Mouse (Mus musculus): ENCODE data around the gene Cpa2. TPM values are rescaled to one million over a fixed set of nuclear protein-coding genes. Genes with fewer than 3 reads are reported as not detected.

Gene Cpa2
- total and polyA plus RNA-seq, 3 experiments: 0.12 TPM; not detected in 2

DNA sequence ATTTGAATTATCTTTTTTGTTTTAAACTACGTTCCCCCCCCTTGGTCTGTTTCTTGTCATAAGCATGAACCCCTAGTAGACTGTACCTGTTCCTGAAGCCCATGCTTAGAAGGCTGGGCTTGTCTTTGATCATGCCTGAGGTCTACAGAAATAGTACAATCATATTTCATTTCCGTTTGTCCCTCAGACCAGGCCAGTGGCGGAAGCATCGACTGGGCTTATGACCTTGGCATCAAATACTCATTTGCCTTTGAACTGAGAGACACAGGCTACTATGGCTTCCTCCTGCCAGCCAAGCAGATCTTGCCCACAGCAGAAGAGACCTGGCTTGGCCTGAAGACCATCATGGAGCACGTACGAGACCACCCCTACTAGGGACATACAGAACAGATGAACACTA is 22.7 kb downstream of the Cpa2 start:
- Histone ChIP-seq H3K9ac (ENCODE audit: low read depth, low read length) (no peak overlapping the region), H3K27ac (no peak overlapping the region), H3K36me3 (ENCODE audit: control insufficient read depth, insufficient read depth, low read length) (no peaks in the 10 kb centered on the region), H3K4me1 (ENCODE audit: control insufficient read depth, insufficient read depth, low read length) (no peaks in the 10 kb centered on the region), H3K79me2 (replicated peaks; ENCODE audit: control insufficient read depth, insufficient read depth, low read length) (no peaks in the 10 kb centered on the region), H3K4me3 (no peak overlapping the region), H3K27me3 (ENCODE audit: control insufficient read depth, insufficient read depth, low read length) (no peaks in the 10 kb centered on the region)
- intact Hi-C loops (cut with DNase I): no loop called here
- TF ChIP-seq POLR2A (IDR thresholded peaks at IDR 0.05; ENCODE audit: insufficient read depth, low read depth, low read length) (no peak), EP300 (IDR thresholded peaks at IDR 0.05; ENCODE audit: insufficient read depth, low read depth, low read length) (no peak), CTCF (IDR thresholded peaks at IDR 0.05) (no peak)
- DNase-seq: no peak
- 85% methylated on average over 6 of the region's 6 CpGs for WGBS

DNA sequence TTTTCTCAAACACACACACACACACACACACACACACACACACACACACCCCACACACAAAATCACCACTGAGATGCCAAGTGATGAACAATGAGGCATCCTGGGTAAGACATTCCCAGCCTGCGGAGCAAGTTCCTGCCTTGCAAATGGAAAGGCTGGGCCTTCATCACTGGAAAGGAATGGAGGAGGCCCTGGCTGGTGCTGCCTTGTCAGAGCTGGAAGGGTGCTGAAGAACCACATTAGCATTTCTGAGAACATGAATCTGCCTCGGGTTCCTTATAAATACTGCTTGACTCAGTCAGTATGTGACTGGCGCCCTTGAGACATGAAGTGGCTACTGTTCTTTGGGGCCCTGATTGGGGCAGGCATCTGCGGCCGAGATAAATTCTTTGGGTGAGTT is 26.7 kb downstream of the Cpa2 start, which contains the start of gene Cpa4:
TSS of gene Cpa4 (plus strand) at position 301 of the 400 bp plus-strand sequence.
- H3K27ac ChIP-seq: no peak within 1 kb of the TSS
- no peak within 1 kb of the TSS for H3K4me3 ChIP-seq
- H3K4me1 ChIP-seq (ENCODE audit: control insufficient read depth, insufficient read depth, low read length): no peaks in the 10 kb centered on the region; the same call in 1 of the 2 replicates
- H3K9ac ChIP-seq (ENCODE audit: low read depth, low read length): no peak within 1 kb of the TSS
- no peaks in the 10 kb centered on the region for H3K27me3 ChIP-seq (ENCODE audit: control insufficient read depth, insufficient read depth, low read length)
- no peak for DNase-seq
- TF ChIP-seq POLR2A (IDR thresholded peaks at IDR 0.05; ENCODE audit: insufficient read depth, low read depth, low read length) (no peak), CTCF (IDR thresholded peaks at IDR 0.05) (no peak), EP300 (IDR thresholded peaks at IDR 0.05; ENCODE audit: insufficient read depth, low read depth, low read length) (no peak)
- intact Hi-C loops (cut with DNase I): no loop called here
- no peaks in the 10 kb centered on the region for H3K36me3 ChIP-seq (ENCODE audit: control insufficient read depth, insufficient read depth, low read length)
- no peaks in the 10 kb centered on the region for H3K79me2 ChIP-seq (replicated peaks; ENCODE audit: control insufficient read depth, insufficient read depth, low read length)
- WGBS: 74% methylated on average over 5 of the region's 5 CpGs

DNA sequence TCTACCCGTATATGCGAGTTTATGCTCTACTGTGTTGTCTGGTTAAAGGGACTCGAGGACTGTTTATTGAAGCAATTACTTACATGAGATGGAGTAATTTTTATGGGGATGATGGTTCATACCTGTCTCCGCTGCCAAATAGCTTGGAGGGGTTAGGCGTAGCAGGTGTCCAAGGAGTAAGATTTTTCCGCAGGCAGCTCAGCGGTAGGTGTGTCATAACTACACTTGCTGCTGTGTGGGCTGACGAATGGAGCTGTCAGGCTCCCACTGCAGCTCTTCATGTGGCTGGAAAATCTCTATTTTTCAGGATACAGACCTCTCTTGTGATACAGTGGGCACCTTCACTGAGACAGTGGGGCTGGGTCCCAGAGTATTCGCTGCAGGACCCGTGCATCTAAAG is 27.9 kb downstream of the Cpa2 start:
- Histone ChIP-seq H3K27me3 (ENCODE audit: control insufficient read depth, insufficient read depth, low read length) (no peaks in the 10 kb centered on the region), H3K9ac (ENCODE audit: low read depth, low read length) (no peak overlapping the region), H3K4me1 (ENCODE audit: control insufficient read depth, insufficient read depth, low read length) (no peaks in the 10 kb centered on the region; the same call in 1 of the 2 replicates), H3K4me3 (no peak overlapping the region), H3K36me3 (ENCODE audit: control insufficient read depth, insufficient read depth, low read length) (no peaks in the 10 kb centered on the region), H3K27ac (no peak overlapping the region), H3K79me2 (replicated peaks; ENCODE audit: control insufficient read depth, insufficient read depth, low read length) (no peaks in the 10 kb centered on the region)
- intact Hi-C loops (cut with DNase I): no loop called here
- no peak for TF ChIP-seq POLR2A (IDR thresholded peaks at IDR 0.05; ENCODE audit: insufficient read depth, low read depth, low read length)
- no peak for DNase-seq
- WGBS: 94% methylated on average over 10 of the region's 10 CpGs

DNA sequence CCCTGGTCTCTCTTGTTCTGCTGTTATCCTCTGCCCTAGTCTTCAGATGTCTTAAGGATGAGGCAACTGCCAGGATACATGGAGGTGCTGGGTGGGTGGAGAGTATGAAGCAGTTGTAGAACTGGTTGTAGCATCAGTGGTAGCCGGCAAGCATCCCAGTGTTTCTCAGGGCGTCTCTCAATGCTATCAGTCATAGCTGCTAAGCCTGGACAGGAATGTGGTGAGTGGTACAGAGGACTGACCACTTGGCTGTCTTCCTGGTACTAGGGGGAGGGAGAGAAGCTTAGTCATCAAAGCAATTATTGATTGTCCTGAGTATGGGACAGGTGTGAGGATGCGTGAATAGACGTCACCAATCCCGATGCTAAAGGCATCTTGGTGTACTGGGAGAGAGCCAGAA is 28.6 kb downstream of the Cpa2 start:
- TF ChIP-seq EP300 (IDR thresholded peaks at IDR 0.05; ENCODE audit: insufficient read depth, low read depth, low read length) (no peak), POLR2A (IDR thresholded peaks at IDR 0.05; ENCODE audit: insufficient read depth, low read depth, low read length) (no peak), CTCF (IDR thresholded peaks at IDR 0.05) (no peak)
- Histone ChIP-seq H3K4me3 (no peak overlapping the region), H3K27me3 (ENCODE audit: control insufficient read depth, insufficient read depth, low read length) (no peaks in the 10 kb centered on the region), H3K79me2 (replicated peaks; ENCODE audit: control insufficient read depth, insufficient read depth, low read length) (no peaks in the 10 kb centered on the region), H3K4me1 (ENCODE audit: control insufficient read depth, insufficient read depth, low read length) (no peaks in the 10 kb centered on the region; the same call in 1 of the 2 replicates), H3K9ac (ENCODE audit: low read depth, low read length) (no peak overlapping the region), H3K36me3 (ENCODE audit: control insufficient read depth, insufficient read depth, low read length) (no peaks in the 10 kb centered on the region), H3K27ac (no peak overlapping the region)
- WGBS: 62% methylated on average over 5 of the region's 5 CpGs
- intact Hi-C loops (cut with DNase I): no loop called here
- no peak for DNase-seq

DNA sequence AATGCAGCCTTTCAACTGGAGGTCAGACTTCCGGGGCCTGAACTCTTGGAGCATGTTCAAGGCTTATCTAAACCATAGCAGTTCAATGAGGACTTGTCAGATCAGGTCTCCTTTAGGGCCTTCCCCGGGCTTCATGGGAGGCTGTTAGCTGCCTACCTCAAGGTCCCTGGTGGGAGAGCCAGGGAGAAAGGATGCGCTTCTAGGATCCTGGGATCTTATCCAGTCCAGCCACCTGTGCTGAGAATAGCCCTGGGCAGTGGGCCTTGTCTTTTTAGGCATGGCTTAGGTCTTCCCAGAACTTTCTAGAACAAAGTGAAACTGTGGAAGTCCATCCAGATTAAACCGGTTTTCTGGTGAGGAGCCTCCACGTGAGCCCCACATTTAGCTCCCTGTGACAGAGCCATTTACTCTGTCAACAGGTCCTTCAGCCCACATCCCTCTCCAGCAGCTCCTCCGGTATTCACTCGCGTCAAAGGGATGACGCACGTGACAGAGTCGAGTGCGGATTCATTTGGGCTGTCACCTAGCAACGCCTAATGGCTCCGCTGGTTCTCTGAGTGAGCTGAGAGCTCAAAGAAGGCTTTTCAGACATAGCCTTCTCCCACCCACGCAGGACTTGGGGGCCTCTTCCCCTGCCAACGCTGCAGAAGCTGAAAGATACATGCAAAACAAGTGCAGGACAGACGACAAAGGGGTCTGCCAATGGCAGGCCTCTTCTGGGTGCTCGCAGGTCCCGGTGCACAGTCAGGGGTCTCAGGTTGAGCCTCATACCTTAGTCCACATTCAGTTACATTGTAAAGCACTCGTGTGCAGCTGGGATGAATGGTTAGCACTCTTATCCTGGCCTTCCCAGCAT is 31.3 kb downstream of the Cpa2 start:
- 46% methylated on average over 20 of the region's 20 CpGs for WGBS
- Histone ChIP-seq H3K9ac (ENCODE audit: low read depth, low read length) (no peak overlapping the region), H3K36me3 (ENCODE audit: control insufficient read depth, insufficient read depth, low read length) (no peaks in the 10 kb centered on the region), H3K4me1 (ENCODE audit: control insufficient read depth, insufficient read depth, low read length) (no peaks in the 10 kb centered on the region; the same call in 1 of the 2 replicates), H3K4me3 (no peak overlapping the region), H3K27me3 (ENCODE audit: control insufficient read depth, insufficient read depth, low read length) (no peaks in the 10 kb centered on the region), H3K79me2 (replicated peaks; ENCODE audit: control insufficient read depth, insufficient read depth, low read length) (no peaks in the 10 kb centered on the region), H3K27ac (no peak overlapping the region; the same call in 1 of the 2 replicates)
- TF ChIP-seq EP300 (IDR thresholded peaks at IDR 0.05; ENCODE audit: insufficient read depth, low read depth, low read length): peak; percentile 66; the same call in 1 of the 2 replicates
- TF ChIP-seq CTCF (IDR thresholded peaks at IDR 0.05): no peak
- no peak for TF ChIP-seq POLR2A (IDR thresholded peaks at IDR 0.05; ENCODE audit: insufficient read depth, low read depth, low read length)
- intact Hi-C loops (cut with DNase I): no loop called here
- DNase-seq: peak; percentile 36 to 60

DNA sequence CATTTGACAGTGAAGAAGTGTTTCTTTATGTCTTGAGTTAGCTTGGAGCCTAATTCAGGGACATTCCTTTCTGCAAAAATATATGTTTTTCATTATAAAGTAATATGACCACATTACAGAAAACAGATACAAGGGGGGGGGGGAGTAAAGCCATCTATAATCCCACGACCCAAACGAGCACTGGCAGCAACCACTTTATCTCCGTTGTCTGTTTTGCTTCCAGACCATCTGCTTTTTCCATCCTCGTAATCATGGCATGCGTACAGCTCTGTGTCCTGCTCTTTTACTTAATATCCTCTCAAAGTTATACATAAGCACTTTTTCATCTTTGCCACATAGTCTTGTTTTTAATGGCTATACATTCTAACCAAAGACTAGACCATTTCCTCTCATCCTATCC is 32.0 kb downstream of the Cpa2 start:
- intact Hi-C loops (cut with DNase I): no loop called here
- Histone ChIP-seq H3K27me3 (ENCODE audit: control insufficient read depth, insufficient read depth, low read length) (no peaks in the 10 kb centered on the region), H3K27ac (no peak overlapping the region), H3K36me3 (ENCODE audit: control insufficient read depth, insufficient read depth, low read length) (no peaks in the 10 kb centered on the region), H3K9ac (ENCODE audit: low read depth, low read length) (no peak overlapping the region), H3K4me3 (no peak overlapping the region), H3K4me1 (ENCODE audit: control insufficient read depth, insufficient read depth, low read length) (no peaks in the 10 kb centered on the region; the same call in 1 of the 2 replicates), H3K79me2 (replicated peaks; ENCODE audit: control insufficient read depth, insufficient read depth, low read length) (no peaks in the 10 kb centered on the region)
- TF ChIP-seq EP300 (IDR thresholded peaks at IDR 0.05; ENCODE audit: insufficient read depth, low read depth, low read length): no peak
- TF ChIP-seq CTCF (IDR thresholded peaks at IDR 0.05): no peak
- 51% methylated on average over 5 of the region's 5 CpGs for WGBS
- DNase-seq: no peak

Data from heart, adult 2 months (tissue).